Mouse (Mus musculus) mesoderm, embryonic 11.5 days (tissue): ENCODE data around the gene Shb.

Experiments
- DNase-seq: peaks from one replicate; pipeline ENCODE4 v3.0.0-alpha.2; 2012; ENCODE audit warnings: low read depth, low spot score

Gene Shb

GRCm38 (mm10) chr4:45527562-45528354, 4.5 kb downstream of the Shb start:
- no peak for DNase-seq

- no peak for DNase-seq
These were observed 5.3 kb downstream of the Shb start for GRCm38 (mm10) chr4:45526846-45527561.

- DNase-seq = no peak
These were observed 6.1 kb downstream of the Shb start for GRCm38 (mm10) chr4:45526175-45526574.

- DNase-seq = no peak
These were observed 6.7 kb downstream of the Shb start for GRCm38 (mm10) chr4:45525541-45525940.

GRCm38 (mm10) chr4:45524602-45525001, 7.7 kb downstream of the Shb start:
- no peak for DNase-seq

GRCm38 (mm10) chr4:45523360-45523759, 8.9 kb downstream of the Shb start:
- no peak for DNase-seq

GRCm38 (mm10) chr4:45522956-45523355, 9.3 kb downstream of the Shb start:
- no peak for DNase-seq

- DNase-seq = no peak
These were observed 9.7 kb downstream of the Shb start for GRCm38 (mm10) chr4:45522583-45522900.

GRCm38 (mm10) chr4:45521705-45522582, 10.3 kb downstream of the Shb start:
- DNase-seq = no peak

- no peak for DNase-seq
These were observed 11.9 kb downstream of the Shb start for GRCm38 (mm10) chr4:45520375-45520774.

- DNase-seq = no peak
These were observed 14.9 kb downstream of the Shb start for GRCm38 (mm10) chr4:45517399-45517798.

GRCm38 (mm10) chr4:45515894-45516293, 16.4 kb downstream of the Shb start:
- DNase-seq = no peak

- DNase-seq = no peak
These were observed 17.9 kb downstream of the Shb start for GRCm38 (mm10) chr4:45514406-45514805.

GRCm38 (mm10) chr4:45513791-45514293, 18.4 kb downstream of the Shb start:
- peak; percentile 70 for DNase-seq

- no peak for DNase-seq
These were observed 18.9 kb downstream of the Shb start for GRCm38 (mm10) chr4:45513340-45513739.

- no peak for DNase-seq
These were observed 22.1 kb downstream of the Shb start for GRCm38 (mm10) chr4:45510163-45510562.

GRCm38 (mm10) chr4:45509416-45509815, 22.9 kb downstream of the Shb start:
- no peak for DNase-seq

GRCm38 (mm10) chr4:45508469-45508868, 23.8 kb downstream of the Shb start:
- no peak for DNase-seq

- no peak for DNase-seq
These were observed 24.8 kb downstream of the Shb start for GRCm38 (mm10) chr4:45507476-45507875.

- DNase-seq = peak; percentile 61
These were observed 25.2 kb downstream of the Shb start for GRCm38 (mm10) chr4:45507039-45507438.

GRCm38 (mm10) chr4:45506613-45507012, 25.7 kb downstream of the Shb start:
- no peak for DNase-seq

- no peak for DNase-seq
These were observed 26.6 kb downstream of the Shb start for GRCm38 (mm10) chr4:45505671-45506070.
